Mouse (Mus musculus) midbrain, embryonic 16.5 days (tissue): Measurements from ENCODE around the gene Ctnna2. TPM values are rescaled to one million over a fixed set of nuclear protein-coding genes. Genes with fewer than 3 reads are reported as not detected.

Experiments
- ATAC-seq: fragments of 200-750 bp; cut with Nextera tagmentation; 2 replicates; pipeline ENCODE4 v1.8.0; 2017; ENCODE audit warnings: moderate TSS enrichment
- H3K27ac ChIP-seq: fragments of 300-500 bp; sonication (generic); 2 replicates; pipeline ENCODE4 v1.5.1; 2014; ENCODE audit warnings: mild to moderate bottlenecking, low read length, mixed read lengths
- H3K27me3 ChIP-seq: fragments of 300-500 bp; sonication (generic); 2 replicates; pipeline ENCODE4 v1.6.1; 2014; ENCODE audit warnings: low read depth, low read length, mixed read lengths; ENCODE audit not compliant: control insufficient read depth, insufficient read depth
- H3K36me3 ChIP-seq: fragments of 300-500 bp; sonication (generic); 2 replicates; pipeline ENCODE4 v1.6.1; 2014; ENCODE audit warnings: mild to moderate bottlenecking, low read length, moderate library complexity, mixed read lengths; ENCODE audit not compliant: control insufficient read depth, insufficient read depth
- H3K4me1 ChIP-seq: fragments of 300-500 bp; sonication (generic); 2 replicates; pipeline ENCODE4 v1.6.1; 2014; ENCODE audit warnings: mild to moderate bottlenecking, low read length, mixed read lengths; ENCODE audit not compliant: control insufficient read depth, insufficient read depth
- H3K4me2 ChIP-seq: fragments of 300-500 bp; sonication (generic); 2 replicates; pipeline ENCODE4 v1.6.1; 2014; ENCODE audit warnings: mild to moderate bottlenecking, low read length, mixed read lengths
- H3K4me3 ChIP-seq: fragments of 300-500 bp; sonication (generic); 2 replicates; pipeline ENCODE4 v1.5.1; 2014; ENCODE audit warnings: low read depth, mild to moderate bottlenecking, low read length, moderate library complexity, mixed read lengths
- H3K9ac ChIP-seq: fragments of 300-500 bp; sonication (generic); 2 replicates; pipeline ENCODE4 v1.6.1; 2014; ENCODE audit warnings: low read depth, low read length, mixed read lengths
- H3K9me3 ChIP-seq: fragments of 300-500 bp; sonication (generic); replicated peaks from 2 replicates; pipeline ENCODE4 v1.6.1; 2014; ENCODE audit warnings: mild to moderate bottlenecking, low read length, mixed read lengths; ENCODE audit not compliant: control insufficient read depth, poor library complexity, severe bottlenecking
- WGBS: fragments of 180-500 bp; shearing (Covaris S2); extraction: QIAGEN DNeasy Blood & Tissue Kit; methylation state at CpG from one replicate; pipeline ENCODE4 v1.1.7; 2014; 5-methylcytosine and 5-hydroxymethylcytosine counted together
- polyA plus RNA-seq: library from polyadenylated mRNA; unstranded; fragments of >200 nt; fragmentation: Nextera tagmentation; extraction: Ambion mirVana; gene quantifications from 2 replicates; pipeline ENCODE4 v1.2.1, GENCODE M21; 2015

The Ctnna2 gene
- polyA plus RNA-seq, 1 experiment from 2014 or later: 146 TPM

DNA sequence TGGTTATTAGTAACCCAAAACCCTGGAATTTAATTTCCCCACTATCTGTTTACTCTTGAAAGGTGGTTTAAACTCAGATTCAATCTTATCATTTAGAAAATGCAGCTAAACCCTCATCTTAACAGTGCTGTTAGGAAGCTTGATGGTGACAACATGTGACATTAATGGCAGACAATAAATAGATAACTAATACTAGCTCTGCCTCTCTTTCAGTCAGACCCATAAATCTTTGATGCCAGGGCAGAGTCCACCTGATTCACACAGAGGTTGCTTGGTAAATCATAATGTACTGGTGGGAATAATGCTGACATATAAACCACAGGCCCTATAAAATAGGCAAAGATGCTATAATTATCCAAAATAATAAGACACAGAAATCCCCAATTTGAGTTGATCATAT, 398.6 kb downstream of the Ctnna2 start:
- Histone ChIP-seq H3K27me3 (no peaks in the 10 kb centered on the region), H3K27ac (no peak overlapping the region), H3K4me3 (no peak overlapping the region), H3K4me1 (no peaks in the 10 kb centered on the region), H3K9me3 (no peaks in the 10 kb centered on the region), H3K9ac (no peak overlapping the region), H3K4me2 (no peak overlapping the region), H3K36me3 (no peaks in the 10 kb centered on the region)
- no peak for ATAC-seq

DNA sequence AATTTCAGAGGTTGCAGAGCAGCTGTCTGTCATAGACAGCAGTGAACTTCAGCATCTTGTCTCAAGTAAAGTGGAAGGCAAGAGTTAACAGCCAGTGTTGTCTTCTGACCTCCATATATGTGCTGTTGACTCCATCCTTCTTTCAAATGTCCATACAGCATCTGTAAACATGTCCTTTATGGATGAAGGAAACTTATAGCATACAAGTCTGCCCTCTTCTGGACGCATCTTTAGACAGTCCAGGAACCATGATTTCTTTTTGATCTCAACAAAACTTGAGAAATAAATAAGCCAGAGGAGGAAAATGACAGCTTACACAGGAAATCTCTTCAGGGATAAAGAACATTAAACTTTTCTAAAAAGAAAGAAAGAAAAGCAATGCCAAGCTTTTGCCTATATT, 400.9 kb downstream of the Ctnna2 start:
- Histone ChIP-seq H3K4me1 (no peaks in the 10 kb centered on the region), H3K4me3 (no peak overlapping the region), H3K27ac (no peak overlapping the region), H3K27me3 (no peaks in the 10 kb centered on the region), H3K36me3 (no peaks in the 10 kb centered on the region), H3K9ac (no peak overlapping the region), H3K4me2 (no peak overlapping the region), H3K9me3 (no peaks in the 10 kb centered on the region)
- WGBS: 70% methylated on average over 1 of the region's 1 CpGs
- no peak for ATAC-seq

DNA sequence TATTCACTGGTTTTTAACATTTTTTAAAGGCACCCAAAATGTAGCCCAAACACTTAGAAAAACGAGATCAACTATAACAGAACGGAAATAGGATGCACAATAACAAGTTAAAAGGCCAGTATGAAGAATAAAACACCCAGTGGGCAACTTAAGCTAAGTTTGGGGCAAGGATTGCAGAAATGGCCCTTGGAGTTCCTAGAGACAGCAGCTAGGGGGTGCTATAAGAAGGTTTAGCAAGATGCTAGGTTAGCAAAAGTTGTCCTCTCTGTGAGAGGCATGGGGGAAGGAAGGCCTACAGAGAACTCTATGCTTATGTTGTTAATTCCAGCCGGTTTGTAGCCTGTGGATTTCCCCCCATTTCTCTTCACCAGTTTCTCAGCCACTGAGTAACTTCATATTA, 401.9 kb downstream of the Ctnna2 start:
- Histone ChIP-seq H3K4me1 (no peaks in the 10 kb centered on the region), H3K27ac (no peak overlapping the region), H3K9me3 (no peaks in the 10 kb centered on the region), H3K4me3 (no peak overlapping the region), H3K9ac (no peak overlapping the region), H3K4me2 (no peak overlapping the region), H3K36me3 (no peaks in the 10 kb centered on the region), H3K27me3 (no peaks in the 10 kb centered on the region)
- ATAC-seq: no peak
- WGBS: 53% methylated on average over 3 of the region's 3 CpGs

DNA sequence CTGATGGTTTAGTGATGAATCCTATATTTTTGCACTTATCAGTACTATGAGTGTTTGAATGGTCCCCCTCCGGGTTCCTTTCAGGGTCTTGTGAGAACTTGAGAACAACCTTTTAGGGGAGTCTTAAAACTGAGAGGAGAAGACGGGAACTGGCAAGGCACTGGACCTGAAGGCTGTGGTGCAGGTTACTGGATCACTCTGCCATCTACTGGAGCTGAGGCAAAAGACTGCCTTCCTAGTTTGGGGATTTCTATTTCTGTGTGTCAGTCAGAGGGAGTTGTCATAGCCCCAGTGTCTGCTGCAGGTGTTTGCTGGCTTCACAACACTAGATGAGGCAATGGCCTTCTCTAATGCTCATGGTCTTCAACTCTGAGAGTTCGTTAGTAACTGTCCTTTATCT, 406.9 kb downstream of the Ctnna2 start:
- WGBS: 46% methylated on average over 3 of the region's 3 CpGs
- H3K9ac ChIP-seq: no peak overlapping the region

DNA sequence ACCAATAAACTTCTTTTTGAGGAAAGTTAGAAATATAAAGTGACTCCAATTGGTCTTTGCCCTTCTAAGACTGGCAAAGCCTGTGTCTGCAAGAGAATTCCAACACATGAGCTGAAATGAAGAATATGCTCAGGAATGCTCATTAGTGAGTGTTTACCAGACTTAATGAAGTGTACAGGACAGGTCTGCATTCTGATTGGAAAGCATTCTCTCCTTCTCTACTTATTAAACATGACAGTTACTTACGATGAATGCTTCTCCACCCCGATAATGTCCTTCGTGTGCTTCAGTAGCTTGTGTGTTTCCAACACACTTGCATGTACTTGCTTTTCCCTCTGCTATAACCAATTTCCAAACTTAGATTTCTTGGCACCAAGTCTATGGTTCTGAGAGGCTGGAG, 409.6 kb downstream of the Ctnna2 start:
- no peak overlapping the region for H3K27ac ChIP-seq
- H3K27me3 ChIP-seq: no peaks in the 10 kb centered on the region
- H3K9me3 ChIP-seq: no peaks in the 10 kb centered on the region
- H3K4me2 ChIP-seq: no peak overlapping the region
- H3K4me3 ChIP-seq: no peak overlapping the region
- 76% methylated on average over 3 of the region's 3 CpGs for WGBS
- no peaks in the 10 kb centered on the region for H3K4me1 ChIP-seq
- no peak overlapping the region for H3K9ac ChIP-seq
- no peak for ATAC-seq
- no peaks in the 10 kb centered on the region for H3K36me3 ChIP-seq

More for the DNA sequence above, 406.9 kb downstream of the Ctnna2 start:
- no peak overlapping the region for H3K4me2 ChIP-seq
- H3K27me3 ChIP-seq: no peaks in the 10 kb centered on the region
- ATAC-seq: 0 out of 2 replicates have a peak, but pooled peaks have one; percentile 17
- H3K27ac ChIP-seq: no peak overlapping the region
- no peaks in the 10 kb centered on the region for H3K4me1 ChIP-seq
- no peaks in the 10 kb centered on the region for H3K9me3 ChIP-seq
- H3K36me3 ChIP-seq: no peaks in the 10 kb centered on the region
- H3K4me3 ChIP-seq: no peak overlapping the region

DNA sequence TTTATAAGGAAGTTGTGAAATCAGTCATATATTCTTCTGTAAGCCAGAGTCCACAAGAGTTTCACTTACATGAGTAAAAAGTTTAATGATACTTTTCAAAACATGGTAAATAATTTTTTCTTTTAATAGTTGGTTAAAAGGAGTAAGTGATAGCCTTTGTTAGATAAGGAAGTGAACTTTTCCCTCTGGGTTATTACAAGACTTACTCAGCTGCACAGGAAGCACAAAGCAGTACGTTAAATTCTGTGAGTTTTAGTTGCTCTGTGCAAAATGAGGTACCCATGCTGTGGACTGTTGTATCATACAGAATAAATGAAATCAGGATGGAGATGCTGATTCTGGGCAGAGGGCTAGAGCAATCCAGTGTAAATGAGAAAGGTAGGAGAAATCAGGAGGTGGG, 423.3 kb downstream of the Ctnna2 start:
- no peaks in the 10 kb centered on the region for H3K27me3 ChIP-seq
- no peaks in the 10 kb centered on the region for H3K4me1 ChIP-seq
- no peak overlapping the region for H3K9ac ChIP-seq
- 65% methylated on average over 1 of the region's 1 CpGs for WGBS
- no peak overlapping the region for H3K4me3 ChIP-seq
- no peaks in the 10 kb centered on the region for H3K36me3 ChIP-seq
- H3K4me2 ChIP-seq: no peak overlapping the region
- H3K27ac ChIP-seq: no peak overlapping the region
- ATAC-seq: no peak
- no peaks in the 10 kb centered on the region for H3K9me3 ChIP-seq

DNA sequence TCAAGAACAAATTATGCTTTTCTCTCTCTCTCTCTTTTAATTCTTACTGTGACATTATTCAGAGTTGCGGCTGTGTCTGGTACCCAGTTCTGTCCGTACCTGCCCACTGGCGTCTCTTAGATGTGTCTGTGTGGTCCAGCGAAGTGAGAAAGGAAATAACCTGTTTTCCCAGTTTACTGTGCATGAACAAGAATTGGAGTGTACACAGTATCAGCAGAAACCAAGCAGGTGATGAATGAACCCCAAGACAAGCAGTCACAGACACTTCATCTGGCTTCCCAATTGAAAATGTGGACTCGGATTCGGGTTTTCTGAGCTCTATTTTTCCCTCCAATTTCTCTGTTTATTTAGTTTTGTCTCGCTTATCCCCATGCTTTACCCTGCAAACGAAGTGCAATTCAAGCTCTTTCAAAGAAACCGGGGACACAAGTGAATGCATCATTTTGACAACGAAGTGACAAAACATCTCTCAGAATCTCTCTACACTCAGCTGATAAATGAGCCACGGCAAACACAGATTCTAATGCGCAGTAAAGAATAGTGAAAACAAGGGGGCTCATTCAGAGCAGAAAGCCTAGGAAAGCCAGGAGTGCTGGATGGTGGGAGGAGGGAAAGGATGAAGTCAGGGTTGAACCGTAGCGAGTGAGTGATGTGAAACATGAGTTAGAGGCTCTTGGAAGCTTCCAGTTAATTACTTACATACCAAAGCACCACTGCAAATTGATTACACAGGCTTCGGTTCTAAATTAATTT, 442.3 kb downstream of the Ctnna2 start:
- H3K9ac ChIP-seq: no peak overlapping the region
- H3K4me1 ChIP-seq: peaks cover 3% of the 10 kb centered on the region; the same call in 1 of the 2 replicates
- H3K27me3 ChIP-seq: no peaks in the 10 kb centered on the region
- WGBS: 61% methylated on average over 15 of the region's 15 CpGs
- H3K9me3 ChIP-seq: no peaks in the 10 kb centered on the region
- H3K36me3 ChIP-seq: no peaks in the 10 kb centered on the region
- H3K27ac ChIP-seq: 0 out of 2 replicates have a peak overlapping the region, but pooled peaks have one; percentile 4
- no peak overlapping the region for H3K4me3 ChIP-seq
- ATAC-seq: no peak
- H3K4me2 ChIP-seq: peak overlapping the region; percentile 25

DNA sequence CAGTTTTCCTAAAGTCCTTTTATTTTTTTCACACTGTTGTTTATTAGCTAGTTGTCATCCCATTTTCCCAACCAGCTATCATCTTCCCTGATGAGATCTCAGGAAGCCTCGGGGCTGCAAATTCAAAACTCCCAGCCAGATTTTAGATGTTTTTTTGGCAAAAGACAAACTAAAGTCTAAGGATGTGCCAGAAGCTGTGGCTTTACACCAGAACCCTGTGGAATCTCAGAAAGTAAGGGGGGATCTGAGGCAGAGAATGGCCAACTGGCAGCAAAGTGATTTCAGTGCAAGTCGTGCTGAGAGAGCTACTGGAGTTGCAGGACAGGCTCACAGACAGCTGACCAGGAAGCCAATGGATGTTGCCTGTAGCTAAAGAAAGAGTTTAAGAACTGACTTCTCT, 451.9 kb downstream of the Ctnna2 start:
- Histone ChIP-seq H3K9ac (no peak overlapping the region), H3K27me3 (no peaks in the 10 kb centered on the region)
- WGBS: 85% methylated on average over 2 of the region's 2 CpGs

DNA sequence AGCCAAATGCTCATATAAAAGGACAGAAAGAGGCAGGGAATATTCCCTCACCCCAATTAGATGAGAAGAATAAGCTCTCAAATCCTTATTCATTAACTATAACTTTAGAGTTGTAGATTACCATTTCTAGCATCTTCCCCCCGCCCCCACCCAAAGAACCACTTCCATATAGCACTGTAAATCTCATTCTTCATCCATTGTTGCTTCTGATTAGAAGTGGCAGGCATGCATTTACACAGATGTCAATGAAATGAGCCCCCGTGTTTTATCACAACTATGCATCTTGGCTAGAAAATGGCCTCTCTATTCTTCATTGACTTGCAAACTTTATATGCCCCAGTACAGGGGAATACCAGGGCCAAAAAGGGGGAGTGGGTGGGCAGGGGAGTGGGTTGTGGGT, 457.7 kb downstream of the Ctnna2 start:
- no peak overlapping the region for H3K9ac ChIP-seq
- 55% methylated on average over 2 of the region's 2 CpGs for WGBS

More for the DNA sequence above, 451.9 kb downstream of the Ctnna2 start:
- no peaks in the 10 kb centered on the region for H3K4me1 ChIP-seq
- no peak overlapping the region for H3K4me3 ChIP-seq
- no peaks in the 10 kb centered on the region for H3K36me3 ChIP-seq
- no peaks in the 10 kb centered on the region for H3K9me3 ChIP-seq
- no peak overlapping the region for H3K27ac ChIP-seq
- no peak for ATAC-seq
- no peak overlapping the region for H3K4me2 ChIP-seq

More for the DNA sequence above, 457.7 kb downstream of the Ctnna2 start:
- no peak overlapping the region for H3K4me2 ChIP-seq
- no peaks in the 10 kb centered on the region for H3K9me3 ChIP-seq
- H3K27me3 ChIP-seq: no peaks in the 10 kb centered on the region
- no peak for ATAC-seq
- H3K4me3 ChIP-seq: no peak overlapping the region
- H3K4me1 ChIP-seq: no peaks in the 10 kb centered on the region
- no peak overlapping the region for H3K27ac ChIP-seq
- no peaks in the 10 kb centered on the region for H3K36me3 ChIP-seq
